Mouse (Mus musculus): ENCODE results near the gene Nxf2. TPM values are rescaled to one million over a fixed set of nuclear protein-coding genes. Genes with fewer than 3 reads are reported as not detected.
A peak's percentile ranks its signal among the peaks of the same experiment; 100 is the strongest.

The Nxf2 gene
- 0.29 and 0.43 TPM in 2 replicates for polyA plus RNA-seq (2015; fragmentation: Nextera tagmentation; extraction: Ambion mirVana)

- Histone ChIP-seq H3K9ac (ENCODE audit: low read depth, low read length) (no peak within 1 kb of the TSS; the same call in 1 of the 2 replicates), H3K9me3 (ENCODE audit: control insufficient read depth, low read length) (no peaks in the 10 kb centered on the region), H3K36me3 (ENCODE audit: control insufficient read depth, insufficient read depth, low read length) (no peaks in the 10 kb centered on the region), H3K27me3 (replicated peaks; ENCODE audit: control insufficient read depth, insufficient read depth, low read length) (peaks cover 4% of the 10 kb centered on the region; the same call in 1 of the 2 replicates), H3K27ac (ENCODE audit: low read length) (no peak within 1 kb of the TSS), H3K4me1 (ENCODE audit: control insufficient read depth, insufficient read depth, low read length) (no peaks in the 10 kb centered on the region), H3K4me2 (ENCODE audit: low read depth, low read length) (peak within 1 kb of the TSS; percentile 42), H3K4me3 (ENCODE audit: low read length) (peak within 1 kb of the TSS; percentile 32)
- WGBS = 90% methylated on average over 19 of the region's 19 CpGs
- no peak for ATAC-seq
Observed at GRCm38 (mm10) chrX:134964546-134964945, at the start of gene Nxf2. Gene Nxf2 (minus strand): TSS chrX:134964754.

- Histone ChIP-seq H3K36me3 (ENCODE audit: control insufficient read depth, insufficient read depth, low read length) (no peaks in the 10 kb centered on the region), H3K4me3 (ENCODE audit: low read length) (no peak overlapping the region), H3K4me1 (ENCODE audit: control insufficient read depth, insufficient read depth, low read length) (no peaks in the 10 kb centered on the region), H3K4me2 (ENCODE audit: low read depth, low read length) (no peak overlapping the region), H3K27ac (ENCODE audit: low read length) (no peak overlapping the region), H3K9ac (ENCODE audit: low read depth, low read length) (no peak overlapping the region), H3K27me3 (replicated peaks; ENCODE audit: control insufficient read depth, insufficient read depth, low read length) (no peaks in the 10 kb centered on the region; the same call in 1 of the 2 replicates), H3K9me3 (ENCODE audit: control insufficient read depth, low read length) (no peaks in the 10 kb centered on the region)
- 69% methylated on average over 3 of the region's 3 CpGs for WGBS
- ATAC-seq = no peak
Observed at GRCm38 (mm10) chrX:135011381-135011780, 46.8 kb upstream of the Nxf2 start.

- Histone ChIP-seq H3K27ac (ENCODE audit: low read length) (no peak overlapping the region), H3K9ac (ENCODE audit: low read depth, low read length) (peak overlapping the region; percentile 43; the same call in 1 of the 2 replicates), H3K4me2 (ENCODE audit: low read depth, low read length) (peak overlapping the region; percentile 38), H3K9me3 (ENCODE audit: control insufficient read depth, low read length) (no peaks in the 10 kb centered on the region), H3K36me3 (ENCODE audit: control insufficient read depth, insufficient read depth, low read length) (no peaks in the 10 kb centered on the region), H3K27me3 (replicated peaks; ENCODE audit: control insufficient read depth, insufficient read depth, low read length) (no peaks in the 10 kb centered on the region; the same call in 1 of the 2 replicates), H3K4me1 (ENCODE audit: control insufficient read depth, insufficient read depth, low read length) (no peaks in the 10 kb centered on the region), H3K4me3 (ENCODE audit: low read length) (peak overlapping the region; percentile 61)
- no peak; the same call in 1 of the 2 replicates for ATAC-seq
- 22% methylated on average over 6 of the region's 6 CpGs for WGBS
Observed at GRCm38 (mm10) chrX:135009471-135009815, 44.9 kb upstream of the Nxf2 start.

- peak; percentile 100 for ATAC-seq
- Histone ChIP-seq H3K9me3 (ENCODE audit: control insufficient read depth, low read length) (no peaks in the 10 kb centered on the region), H3K36me3 (ENCODE audit: control insufficient read depth, insufficient read depth, low read length) (no peaks in the 10 kb centered on the region), H3K4me1 (ENCODE audit: control insufficient read depth, insufficient read depth, low read length) (no peaks in the 10 kb centered on the region), H3K9ac (ENCODE audit: low read depth, low read length) (peak within 1 kb of the TSS; percentile 83), H3K4me2 (ENCODE audit: low read depth, low read length) (peak within 1 kb of the TSS; percentile 43), H3K4me3 (ENCODE audit: low read length) (peak within 1 kb of the TSS; percentile 61), H3K27me3 (replicated peaks; ENCODE audit: control insufficient read depth, insufficient read depth, low read length) (no peaks in the 10 kb centered on the region; the same call in 1 of the 2 replicates), H3K27ac (ENCODE audit: low read length) (peak within 1 kb of the TSS; percentile 84)
- 11% methylated on average over 46 of the region's 65 CpGs for WGBS
Observed at GRCm38 (mm10) chrX:135008720-135009470, 44.3 kb upstream of the Nxf2 start, which contains the start of gene Zmat1. Gene Zmat1 (minus strand): TSS chrX:135009209.

- peak overlapping the region; percentile 43 for H3K4me2 ChIP-seq (ENCODE audit: low read depth, low read length)
- H3K4me3 ChIP-seq (ENCODE audit: low read length) = peak overlapping the region; percentile 61
- H3K27me3 ChIP-seq (replicated peaks; ENCODE audit: control insufficient read depth, insufficient read depth, low read length) = no peaks in the 10 kb centered on the region; the same call in 1 of the 2 replicates
- ATAC-seq = no peak
- no peak overlapping the region for H3K9ac ChIP-seq (ENCODE audit: low read depth, low read length)
- no peaks in the 10 kb centered on the region for H3K4me1 ChIP-seq (ENCODE audit: control insufficient read depth, insufficient read depth, low read length)
- H3K27ac ChIP-seq (ENCODE audit: low read length) = no peak overlapping the region
- 21% methylated on average over 5 of the region's 5 CpGs for WGBS
- H3K9me3 ChIP-seq (ENCODE audit: control insufficient read depth, low read length) = no peaks in the 10 kb centered on the region
- H3K36me3 ChIP-seq (ENCODE audit: control insufficient read depth, insufficient read depth, low read length) = no peaks in the 10 kb centered on the region
Observed at GRCm38 (mm10) chrX:135008021-135008420, 43.5 kb upstream of the Nxf2 start.

- Histone ChIP-seq H3K27me3 (replicated peaks; ENCODE audit: control insufficient read depth, insufficient read depth, low read length) (peaks cover 4% of the 10 kb centered on the region; the same call in 1 of the 2 replicates), H3K9me3 (ENCODE audit: control insufficient read depth, low read length) (no peaks in the 10 kb centered on the region), H3K4me3 (ENCODE audit: low read length) (peak overlapping the region; percentile 32), H3K27ac (ENCODE audit: low read length) (no peak overlapping the region), H3K9ac (ENCODE audit: low read depth, low read length) (no peak overlapping the region; the same call in 1 of the 2 replicates), H3K4me2 (ENCODE audit: low read depth, low read length) (peak overlapping the region; percentile 42), H3K4me1 (ENCODE audit: control insufficient read depth, insufficient read depth, low read length) (no peaks in the 10 kb centered on the region), H3K36me3 (ENCODE audit: control insufficient read depth, insufficient read depth, low read length) (no peaks in the 10 kb centered on the region)
- WGBS = 57% methylated on average over 34 of the region's 53 CpGs
- peak; percentile 91 for ATAC-seq
Observed at GRCm38 (mm10) chrX:134963305-134964094, 1.1 kb downstream of the Nxf2 start.

- H3K9me3 ChIP-seq (ENCODE audit: control insufficient read depth, low read length) = no peaks in the 10 kb centered on the region
- no peaks in the 10 kb centered on the region for H3K36me3 ChIP-seq (ENCODE audit: control insufficient read depth, insufficient read depth, low read length)
- no peaks in the 10 kb centered on the region for H3K27me3 ChIP-seq (replicated peaks; ENCODE audit: control insufficient read depth, insufficient read depth, low read length)
- H3K27ac ChIP-seq (ENCODE audit: low read length) = no peak overlapping the region
- WGBS = 36% methylated on average over 5 of the region's 5 CpGs
- no peak overlapping the region for H3K4me3 ChIP-seq (ENCODE audit: low read length)
- H3K4me1 ChIP-seq (ENCODE audit: control insufficient read depth, insufficient read depth, low read length) = no peaks in the 10 kb centered on the region
- no peak overlapping the region for H3K9ac ChIP-seq (ENCODE audit: low read depth, low read length)
- no peak overlapping the region for H3K4me2 ChIP-seq (ENCODE audit: low read depth, low read length)
- no peak for ATAC-seq
Observed at GRCm38 (mm10) chrX:134930361-134930760, 34.2 kb downstream of the Nxf2 start.

GRCm38 (mm10) chrX:134929927-134930326, 34.6 kb downstream of the Nxf2 start:
- H3K36me3 ChIP-seq (ENCODE audit: control insufficient read depth, insufficient read depth, low read length) = no peaks in the 10 kb centered on the region
- H3K9ac ChIP-seq (ENCODE audit: low read depth, low read length) = no peak overlapping the region
- no peak overlapping the region for H3K4me3 ChIP-seq (ENCODE audit: low read length)
- ATAC-seq = no peak
- H3K9me3 ChIP-seq (ENCODE audit: control insufficient read depth, low read length) = no peaks in the 10 kb centered on the region
- no peak overlapping the region for H3K4me2 ChIP-seq (ENCODE audit: low read depth, low read length)
- H3K27ac ChIP-seq (ENCODE audit: low read length) = no peak overlapping the region
- no peaks in the 10 kb centered on the region for H3K4me1 ChIP-seq (ENCODE audit: control insufficient read depth, insufficient read depth, low read length)
- 73% methylated on average over 5 of the region's 5 CpGs for whole genome bisulfite sequencing
- H3K27me3 ChIP-seq (replicated peaks; ENCODE audit: control insufficient read depth, insufficient read depth, low read length) = no peaks in the 10 kb centered on the region

- H3K4me3 ChIP-seq (ENCODE audit: low read length) = no peak overlapping the region
- H3K9me3 ChIP-seq (ENCODE audit: control insufficient read depth, low read length) = no peaks in the 10 kb centered on the region
- H3K27me3 ChIP-seq (replicated peaks; ENCODE audit: control insufficient read depth, insufficient read depth, low read length) = no peaks in the 10 kb centered on the region
- no peak overlapping the region for H3K27ac ChIP-seq (ENCODE audit: low read length)
- no peak overlapping the region for H3K9ac ChIP-seq (ENCODE audit: low read depth, low read length)
- H3K36me3 ChIP-seq (ENCODE audit: control insufficient read depth, insufficient read depth, low read length) = no peaks in the 10 kb centered on the region
- H3K4me2 ChIP-seq (ENCODE audit: low read depth, low read length) = no peak overlapping the region
- ATAC-seq = no peak
- no peaks in the 10 kb centered on the region for H3K4me1 ChIP-seq (ENCODE audit: control insufficient read depth, insufficient read depth, low read length)
Observed at GRCm38 (mm10) chrX:134925058-134925457, 39.5 kb downstream of the Nxf2 start.

Data from intestine, embryonic 16.5 days (tissue).